Mouse (Mus musculus): ENCODE data around the gene Gramd2. TPM values are rescaled to one million over a fixed set of nuclear protein-coding genes. Genes with fewer than 3 reads are reported as not detected.
"Not testable (repeated sequence)": the region's sequence is repeated elsewhere in the genome, so short reads cannot be mapped to it uniquely, and the experiment has no call there.

Gramd2 gene
- total RNA-seq, 2 experiments from 2014 or later = 0.27 TPM; not detected in 1

- peak; percentile 62 for DNase-seq
Measured at GRCm38 (mm10) chr9:59723096-59723657, 43.2 kb downstream of the Gramd2 start.

- no peak for DNase-seq
Measured at GRCm38 (mm10) chr9:59723791-59724442, 44.0 kb downstream of the Gramd2 start.

- DNase-seq = no peak
Measured at GRCm38 (mm10) chr9:59725515-59725914, 45.6 kb downstream of the Gramd2 start.

- DNase-seq = no peak
Measured at GRCm38 (mm10) chr9:59727569-59728286, 47.8 kb downstream of the Gramd2 start.

GRCm38 (mm10) chr9:59731136-59731535 is 51.2 kb downstream of the Gramd2 start:
- no peak for DNase-seq

GRCm38 (mm10) chr9:59733075-59733474 is 53.1 kb downstream of the Gramd2 start:
- no peak for DNase-seq

GRCm38 (mm10) chr9:59735394-59735793 is 55.5 kb downstream of the Gramd2 start:
- DNase-seq = no peak

GRCm38 (mm10) chr9:59740593-59740992 is 60.6 kb downstream of the Gramd2 start:
- no peak for DNase-seq

GRCm38 (mm10) chr9:59743903-59744302 is 64.0 kb downstream of the Gramd2 start:
- no peak for DNase-seq

- DNase-seq = no peak
Measured at GRCm38 (mm10) chr9:59748387-59748786, 68.4 kb downstream of the Gramd2 start.

GRCm38 (mm10) chr9:59748969-59749368 is 69.0 kb downstream of the Gramd2 start:
- no peak for DNase-seq

GRCm38 (mm10) chr9:59749581-59750265 is 69.8 kb downstream of the Gramd2 start:
- no peak for DNase-seq

GRCm38 (mm10) chr9:59750267-59751065 is 70.5 kb downstream of the Gramd2 start, which contains the start of the genes Senp8 and Myo9a:
Gene Senp8 (minus strand): TSS chr9:59750710.
Gene Myo9a (plus strand): TSS chr9:59750896.
- peak; percentile 99 for DNase-seq

- DNase-seq = peak; percentile 92
Measured at GRCm38 (mm10) chr9:59751066-59751581, 71.2 kb downstream of the Gramd2 start.

GRCm38 (mm10) chr9:59751966-59752365 is 72.0 kb downstream of the Gramd2 start:
- no peak for DNase-seq

- no peak for DNase-seq
Measured at GRCm38 (mm10) chr9:59755199-59755598, 75.3 kb downstream of the Gramd2 start.

- not testable (repeated sequence) for DNase-seq
Measured at GRCm38 (mm10) chr9:59757016-59757415, 77.1 kb downstream of the Gramd2 start.

- no peak for DNase-seq
Measured at GRCm38 (mm10) chr9:59760515-59760914, 80.6 kb downstream of the Gramd2 start.

GRCm38 (mm10) chr9:59766966-59767461 is 87.1 kb downstream of the Gramd2 start:
- not testable (repeated sequence) for DNase-seq
